Mouse (Mus musculus) lung, postnatal 10 days (tissue): ENCODE data around the gene Lsm6.

ENCODE experiments used
- DNase-seq: peaks from one replicate; pipeline ENCODE4 v3.0.0; 2021

Gene Lsm6

DNA sequence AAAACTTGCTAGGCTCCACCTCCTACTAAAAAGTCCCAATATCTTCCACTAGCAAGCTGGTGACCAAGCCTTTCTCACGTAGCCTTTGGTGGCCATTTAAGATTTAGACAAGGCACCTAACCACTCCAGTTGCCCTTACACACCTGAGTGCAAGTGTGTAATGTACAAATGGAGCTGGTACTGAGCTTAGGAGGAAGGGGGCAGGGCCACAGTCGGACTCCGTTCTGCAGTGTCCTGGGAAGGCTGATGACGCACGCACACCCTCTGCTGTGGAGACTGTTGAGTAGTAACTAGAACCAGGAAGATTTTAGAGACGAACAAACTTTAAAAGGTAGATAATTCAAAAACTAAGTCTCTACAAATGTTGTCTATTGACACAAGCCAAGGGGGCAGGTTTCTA, 19.7 kb downstream of the Lsm6 start:
- no peak for DNase-seq

DNA sequence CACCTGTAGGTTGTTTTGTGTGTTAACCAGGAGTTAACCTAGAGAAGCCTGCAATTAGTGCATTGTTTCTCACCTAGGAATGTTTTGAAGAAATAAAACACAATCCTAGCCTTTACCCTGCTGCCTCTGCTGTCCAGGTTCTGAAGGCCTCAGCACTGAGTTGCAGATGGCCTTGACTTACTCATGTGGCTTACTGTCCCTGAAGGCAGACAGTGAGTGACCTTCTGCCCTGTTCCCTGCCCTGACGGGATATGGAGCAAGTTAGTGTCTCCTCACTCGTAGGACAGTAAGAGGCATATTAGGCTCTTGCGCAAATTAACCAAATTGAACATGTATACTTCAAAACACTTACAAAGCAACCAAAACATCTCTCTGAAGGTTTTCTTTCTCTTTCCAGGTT, 22.3 kb downstream of the Lsm6 start:
- DNase-seq = no peak

GRCm38 (mm10) chr8:78797985-78798384, 23.0 kb downstream of the Lsm6 start:
- no peak for DNase-seq

GRCm38 (mm10) chr8:78793231-78793630, 27.7 kb downstream of the Lsm6 start:
- DNase-seq = no peak

GRCm38 (mm10) chr8:78776816-78777215, 44.1 kb downstream of the Lsm6 start:
- DNase-seq = no peak

GRCm38 (mm10) chr8:78771256-78771655, 49.7 kb downstream of the Lsm6 start:
- peak; percentile 6 for DNase-seq

DNA sequence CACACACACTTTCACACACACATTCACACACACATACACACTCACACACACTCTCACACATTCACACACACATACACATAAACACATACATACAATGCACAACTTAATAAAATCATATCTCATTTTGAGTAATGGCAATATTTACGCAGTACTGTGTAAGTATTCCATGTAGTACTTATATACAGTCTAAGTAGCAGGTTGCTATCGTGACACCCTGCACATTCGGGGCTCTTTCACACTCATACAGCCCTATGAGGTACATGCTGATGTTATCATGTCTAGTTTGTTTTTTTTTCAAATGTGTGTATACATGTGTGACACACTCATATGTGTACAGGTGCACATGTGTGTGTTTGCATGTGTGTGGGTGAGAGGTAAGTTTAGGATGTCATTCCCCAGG, 50.4 kb downstream of the Lsm6 start:
- no peak for DNase-seq

DNA sequence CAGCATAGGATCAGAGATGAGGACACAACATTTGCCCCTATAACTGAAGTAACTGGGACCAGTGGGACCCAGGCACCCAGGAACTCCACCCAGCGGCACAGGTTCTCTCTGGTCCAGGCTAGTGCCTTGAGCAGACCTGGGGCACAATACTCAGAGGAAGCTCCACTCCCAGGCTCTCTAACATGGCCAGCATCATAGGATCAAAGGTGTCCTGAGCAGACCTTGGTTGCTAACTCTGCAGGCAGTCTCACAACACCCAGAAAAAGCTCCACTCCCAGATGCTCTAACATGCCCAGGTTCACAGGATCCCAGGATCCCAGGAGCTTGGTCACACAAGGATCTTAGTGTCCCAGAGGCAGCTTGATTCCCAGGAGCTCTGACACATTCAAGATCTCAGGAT, 55.4 kb downstream of the Lsm6 start:
- DNase-seq = no peak

DNA sequence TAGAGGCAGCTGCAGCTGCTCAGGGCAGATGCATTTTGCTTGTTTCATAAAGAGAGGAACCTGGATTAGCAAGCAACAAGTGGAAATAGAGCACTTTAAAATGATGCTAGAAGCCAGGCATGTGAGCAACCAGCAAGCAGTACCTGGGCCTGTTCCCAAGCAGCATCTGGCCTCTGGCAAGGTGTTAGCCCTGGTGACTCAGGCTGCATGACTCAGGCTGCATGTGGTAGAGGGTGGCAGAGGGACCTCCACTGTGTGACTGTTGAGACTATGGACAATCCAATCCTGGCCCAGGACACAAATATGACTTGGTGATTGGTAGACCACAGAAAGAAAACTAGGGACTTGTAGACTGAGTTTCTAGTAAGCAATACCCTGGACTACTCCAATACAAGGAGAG, 56.0 kb downstream of the Lsm6 start:
- DNase-seq = no peak

DNA sequence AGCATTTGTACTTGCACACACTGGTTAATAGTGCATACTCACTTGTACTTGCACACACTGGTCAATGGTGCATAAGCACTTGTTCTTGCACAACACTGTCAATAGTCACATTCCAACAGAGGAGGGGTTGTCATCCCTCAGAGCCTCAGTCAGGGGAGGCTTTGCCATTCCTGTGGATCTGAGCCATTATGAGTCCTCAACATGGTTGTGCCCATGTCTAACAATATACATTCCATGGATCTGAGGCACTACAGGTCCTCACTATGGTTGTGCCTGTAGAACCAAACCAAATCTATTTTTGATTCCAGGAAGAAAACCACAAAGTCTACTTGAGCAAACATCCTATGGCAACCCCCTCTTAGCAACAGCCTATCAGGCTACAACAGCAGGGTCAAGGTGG, 61.8 kb downstream of the Lsm6 start:
- DNase-seq = no peak

DNA sequence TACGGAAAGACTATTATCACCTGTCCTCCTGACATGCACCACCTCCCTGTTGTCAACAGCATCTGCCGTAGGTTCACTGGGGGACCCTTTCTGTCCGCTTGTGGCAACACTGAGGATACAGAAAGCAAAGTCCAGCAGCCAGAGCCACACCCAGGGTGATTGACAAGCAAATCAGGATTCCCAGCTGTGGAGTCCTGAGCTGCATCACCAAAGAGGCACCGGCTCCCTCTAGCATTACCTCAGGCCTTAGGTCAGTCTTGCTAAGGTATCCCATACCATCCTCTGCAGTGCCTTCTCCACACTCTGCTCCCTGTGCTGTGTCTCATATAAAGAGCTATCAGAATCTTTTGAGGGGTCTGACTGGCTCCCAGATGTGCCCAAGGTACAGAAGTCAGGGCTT, 66.0 kb downstream of the Lsm6 start:
- no peak for DNase-seq
